Mouse (Mus musculus) B cell, adult (primary cell): ENCODE measurements around the gene Bglap. TPM values are rescaled to one million over a fixed set of nuclear protein-coding genes. Genes with fewer than 3 reads are reported as not detected.

Source experiments
- total RNA-seq: library from RNA; stranded (reverse); gene quantifications from 4 replicates; pipeline ENCODE4 v1.2.4, GENCODE M21; 2023; ENCODE audit not compliant: inconsistent age

Gene Bglap
- total RNA-seq: not detected in 4 replicates

GRCm38 (mm10) chr3:88384364-88384763 lies at the start of gene Bglap:
Bglap (minus strand) TSS chr3:88384464.

GRCm38 (mm10) chr3:88424605-88425329 lies 40.5 kb upstream of the Bglap start, which contains the start of gene Slc25a44:
Slc25a44 (minus strand) TSS chr3:88425139.

GRCm38 (mm10) chr3:88409741-88410644 lies 25.7 kb upstream of the Bglap start, which contains the start of gene Pmf1:
Pmf1 (minus strand) TSS chr3:88410331.

GRCm38 (mm10) chr3:88378599-88378998 lies 5.7 kb downstream of the Bglap start, which contains the start of gene Bglap2:
Bglap2 (minus strand) TSS chr3:88378699.

GRCm38 (mm10) chr3:88372643-88373042 lies 11.6 kb downstream of the Bglap start, which contains the start of gene Bglap3:
Bglap3 (minus strand) TSS chr3:88372743.

GRCm38 (mm10) chr3:88364337-88364736 lies 19.9 kb downstream of the Bglap start, which contains the start of gene Paqr6:
Paqr6 (plus strand) TSS chr3:88364584.

GRCm38 (mm10) chr3:88336058-88337013 lies 47.9 kb downstream of the Bglap start, which contains the start of the genes Tmem79 and Smg5:
Tmem79 (minus strand) TSS chr3:88336148.
Smg5 (plus strand) TSS chr3:88336260.

Other genes starting within 250 kb of the Bglap start
- 342 to 418 TPM (median 405 TPM) in 4 replicates for gene Mef2d, start 242.1 kb downstream of the Bglap start, total RNA-seq
- not detected in 4 replicates for gene Rhbg, start 129.8 kb downstream of the Bglap start, total RNA-seq
- gene Gm38392, start 97.3 kb downstream of the Bglap start, total RNA-seq: not detected in 4 replicates
- gene Tsacc, start 87.5 kb downstream of the Bglap start, total RNA-seq: 4.6 to 7.6 TPM (median 6.0 TPM) in 4 replicates
- gene Cct3, start 87.3 kb downstream of the Bglap start, total RNA-seq: 150 to 201 TPM (median 177 TPM) in 4 replicates
- 123 to 146 TPM (median 145 TPM) in 4 replicates for gene Glmp, start 59.4 kb downstream of the Bglap start, total RNA-seq
- gene Tmem79, start 48.3 kb downstream of the Bglap start, total RNA-seq: 0.66 to 1.9 TPM (median 1.2 TPM) in 4 replicates
- gene Smg5, start 48.2 kb downstream of the Bglap start, total RNA-seq: 104 to 116 TPM (median 111 TPM) in 4 replicates
- 1.6 to 3.6 TPM (median 1.6 TPM) in 3 of 4 replicates, not detected in the other for gene Paqr6, start 19.9 kb downstream of the Bglap start, total RNA-seq
- not detected in 4 replicates for gene Bglap3, start 11.7 kb downstream of the Bglap start, total RNA-seq
- not detected in 4 replicates for gene Bglap2, start 5.8 kb downstream of the Bglap start, total RNA-seq
- 56.7 to 66.9 TPM (median 64.0 TPM) in 4 replicates for gene Pmf1, start 25.9 kb upstream of the Bglap start, total RNA-seq
- gene Slc25a44, start 40.7 kb upstream of the Bglap start, total RNA-seq: 18.6 to 22.0 TPM (median 19.8 TPM) in 4 replicates
- 0.63 to 2.2 TPM (median 1.6 TPM) in 4 replicates for gene Sema4a, start 76.7 kb upstream of the Bglap start, total RNA-seq
- 18.4 to 22.9 TPM (median 21.7 TPM) in 4 replicates for gene Lmna, start 125.5 kb upstream of the Bglap start, total RNA-seq
- 1.1 to 1.6 TPM (median 1.4 TPM) in 4 replicates for gene Mex3a, start 147.9 kb upstream of the Bglap start, total RNA-seq
- gene Rab25, start 163.8 kb upstream of the Bglap start, total RNA-seq: 0.70 to 1.9 TPM (median 0.86 TPM) in 4 replicates
- 99.1 to 111 TPM (median 105 TPM) in 4 replicates for gene Lamtor2, start 168.6 kb upstream of the Bglap start, total RNA-seq
- 42.9 to 49.4 TPM (median 47.2 TPM) in 4 replicates for gene Ubqln4, start 169.3 kb upstream of the Bglap start, total RNA-seq
- 60.6 to 67.5 TPM (median 65.5 TPM) in 4 replicates for gene Ssr2, start 191.4 kb upstream of the Bglap start, total RNA-seq
- 231 to 252 TPM (median 239 TPM) in 4 replicates for gene Arhgef2, start 221.5 kb upstream of the Bglap start, total RNA-seq